Mouse (Mus musculus) liver, adult 2 months (tissue): ENCODE measurements around the gene Lin7a. TPM values are rescaled to one million over a fixed set of nuclear protein-coding genes. Genes with fewer than 3 reads are reported as not detected.

ENCODE experiments used
- DNase-seq: peaks from one replicate; pipeline ENCODE4 v3.0.0-alpha.2; 2011; ENCODE audit warnings: low read depth, low spot score; ENCODE audit errors: extremely low read depth
- H3K27ac ChIP-seq: fragments of 200-500 bp; replicated peaks from 2 replicates; pipeline ENCODE4 v1.5.1; 2012; ENCODE audit warnings: low read depth, mild to moderate bottlenecking, control low read depth, inconsistent platforms, low read length; ENCODE audit not compliant: insufficient read depth
- H3K27me3 ChIP-seq: fragments of 200-500 bp; 2 replicates; pipeline ENCODE4 v1.6.1; 2012; ENCODE audit warnings: mild to moderate bottlenecking, moderate library complexity, low read length, inconsistent platforms; ENCODE audit not compliant: control insufficient read depth, insufficient read depth
- H3K36me3 ChIP-seq: fragments of 200-500 bp; 2 replicates; pipeline ENCODE4 v1.6.1; 2012; ENCODE audit warnings: low read length, inconsistent platforms; ENCODE audit not compliant: control insufficient read depth, insufficient read depth
- H3K4me1 ChIP-seq: fragments of 200-500 bp; 2 replicates; pipeline ENCODE4 v1.6.1; 2011; ENCODE audit warnings: low read length; ENCODE audit not compliant: control insufficient read depth, insufficient read depth
- H3K4me3 ChIP-seq: fragments of 200-500 bp; 2 replicates; pipeline ENCODE4 v1.5.1; 2011; ENCODE audit warnings: low read depth, mild to moderate bottlenecking, control low read depth, low read length, moderate library complexity; ENCODE audit not compliant: insufficient read depth
- H3K79me2 ChIP-seq: fragments of 200-500 bp; 2 replicates; pipeline ENCODE4 v1.6.1; 2012; ENCODE audit warnings: inconsistent platforms, mild to moderate bottlenecking, low read length, moderate library complexity; ENCODE audit not compliant: control insufficient read depth, insufficient read depth
- H3K9ac ChIP-seq: fragments of 200-500 bp; 2 replicates; pipeline ENCODE4 v1.6.1; 2012; ENCODE audit warnings: low read depth, mild to moderate bottlenecking, control low read depth, inconsistent platforms, low read length
- CTCF ChIP-seq: fragments of 200-500 bp; IDR thresholded peaks from 2 replicates; pipeline ENCODE4 v1.5.1; 2011; ENCODE audit warnings: low read depth, low read length, control low read depth
- POLR2A ChIP-seq: fragments of 200-500 bp; IDR thresholded peaks from 2 replicates; pipeline ENCODE4 v1.6.1; 2011; ENCODE audit warnings: low read length, control low read depth; ENCODE audit not compliant: insufficient read depth; ENCODE audit errors: extremely low read depth
- whole genome bisulfite sequencing: fragments of 180-500 bp; shearing (Covaris S2); methylation state at CpG from one replicate; pipeline ENCODE4 v1.1.7; 2018; 5-methylcytosine and 5-hydroxymethylcytosine counted together
- polyA plus RNA-seq: library from polyadenylated mRNA; depleted of rRNA; stranded (reverse); fragments of >200 nt; gene quantifications from 2 replicates; pipeline ENCODE4 v1.2.3, GENCODE M21; 2012
- total RNA-seq: library from RNA; depleted of rRNA; stranded (reverse); fragments of >200 nt; gene quantifications from 2 replicates; pipeline ENCODE4 v1.2.3, GENCODE M21; 2014

Gene Lin7a
- total and polyA plus RNA-seq, 2 experiments = 3.4 to 28.2 TPM

GRCm38 (mm10) chr10:107234421-107235400 is 36.8 kb upstream of the Lin7a start:
- no peak overlapping the region for H3K4me3 ChIP-seq
- WGBS = 82% methylated on average over 7 of the region's 7 CpGs

GRCm38 (mm10) chr10:107235496-107235895 is 36.0 kb upstream of the Lin7a start:
- TF ChIP-seq POLR2A (no peak), CTCF (no peak)
- Histone ChIP-seq H3K9ac (no peak overlapping the region), H3K4me3 (no peak overlapping the region), H3K4me1 (no peaks in the 10 kb centered on the region), H3K36me3 (no peaks in the 10 kb centered on the region), H3K27me3 (no peaks in the 10 kb centered on the region), H3K27ac (no peak overlapping the region), H3K79me2 (no peaks in the 10 kb centered on the region)
- no peak for DNase-seq
- 69% methylated on average over 3 of the region's 3 CpGs for WGBS

More at GRCm38 (mm10) chr10:107234421-107235400, 36.8 kb upstream of the Lin7a start:
- no peaks in the 10 kb centered on the region for H3K4me1 ChIP-seq
- TF ChIP-seq POLR2A = no peak
- TF ChIP-seq CTCF = no peak
- H3K27ac ChIP-seq = no peak overlapping the region
- no peaks in the 10 kb centered on the region for H3K36me3 ChIP-seq
- no peak for DNase-seq
- no peaks in the 10 kb centered on the region for H3K79me2 ChIP-seq
- no peaks in the 10 kb centered on the region for H3K27me3 ChIP-seq
- no peak overlapping the region for H3K9ac ChIP-seq

- no peak for TF ChIP-seq POLR2A
- no peak for TF ChIP-seq CTCF
- H3K9ac ChIP-seq = no peak overlapping the region
- WGBS = 84% methylated on average over 4 of the region's 4 CpGs
Measured at GRCm38 (mm10) chr10:107236211-107236610, 35.3 kb upstream of the Lin7a start.

GRCm38 (mm10) chr10:107237076-107237475 is 34.4 kb upstream of the Lin7a start:
- H3K79me2 ChIP-seq = no peaks in the 10 kb centered on the region
- TF ChIP-seq CTCF (no peak), POLR2A (no peak)
- no peaks in the 10 kb centered on the region for H3K4me1 ChIP-seq

More at GRCm38 (mm10) chr10:107236211-107236610, 35.3 kb upstream of the Lin7a start:
- Histone ChIP-seq H3K79me2 (no peaks in the 10 kb centered on the region), H3K4me3 (no peak overlapping the region), H3K27ac (no peak overlapping the region), H3K36me3 (no peaks in the 10 kb centered on the region), H3K4me1 (no peaks in the 10 kb centered on the region), H3K27me3 (no peaks in the 10 kb centered on the region)
- no peak for DNase-seq

GRCm38 (mm10) chr10:107237736-107238135 is 33.8 kb upstream of the Lin7a start:
- Histone ChIP-seq H3K36me3 (no peaks in the 10 kb centered on the region), H3K4me3 (no peak overlapping the region), H3K27ac (no peak overlapping the region), H3K9ac (no peak overlapping the region), H3K27me3 (no peaks in the 10 kb centered on the region), H3K4me1 (no peaks in the 10 kb centered on the region), H3K79me2 (no peaks in the 10 kb centered on the region)
- no peak for DNase-seq
- TF ChIP-seq POLR2A (no peak), CTCF (no peak)
- WGBS = 100% methylated on average over 1 of the region's 1 CpGs

More at GRCm38 (mm10) chr10:107237076-107237475, 34.4 kb upstream of the Lin7a start:
- DNase-seq = no peak
- Histone ChIP-seq H3K27me3 (no peaks in the 10 kb centered on the region), H3K36me3 (no peaks in the 10 kb centered on the region), H3K9ac (no peak overlapping the region), H3K4me3 (no peak overlapping the region), H3K27ac (no peak overlapping the region)
- 79% methylated on average over 2 of the region's 2 CpGs for WGBS

GRCm38 (mm10) chr10:107238151-107238860 is 33.2 kb upstream of the Lin7a start:
- no peak overlapping the region for H3K9ac ChIP-seq
- no peaks in the 10 kb centered on the region for H3K4me1 ChIP-seq
- TF ChIP-seq CTCF (no peak), POLR2A (no peak)
- WGBS = 76% methylated on average over 2 of the region's 2 CpGs
- no peak for DNase-seq
- H3K79me2 ChIP-seq = no peaks in the 10 kb centered on the region
- H3K4me3 ChIP-seq = no peak overlapping the region
- no peak overlapping the region for H3K27ac ChIP-seq
- no peaks in the 10 kb centered on the region for H3K27me3 ChIP-seq
- no peaks in the 10 kb centered on the region for H3K36me3 ChIP-seq
